Comparison of ENCODE assay signal across 25 mouse cellular contexts in genomic region chr11:63051041-63051440, GRCm38 (mm10). TPM values are rescaled to one million over a fixed set of nuclear protein-coding genes. Genes with fewer than 3 reads are reported as not detected.
DNase-seq lines count a peak whose midpoint lies in the region; TF ChIP-seq lines count a peak whose summit lies in the region.
"Had no signal": no experiment of that assay in that cellular context is flagged by ENCODE, and none has a peak within 500 bp of the region (broad histone marks: within the 10 kb centered on the region; RNA-seq: fewer than 3 reads in every experiment).

No protein-coding gene starts in this region.

- no peak overlapping the region for H3K9ac ChIP-seq in liver, adult 2 months (ENCODE audit: low read depth, low read length)

- H3K36me3 ChIP-seq in liver, adult 2 months (ENCODE audit: control insufficient read depth, insufficient read depth, low read length): no peaks in the 10 kb centered on the region
- H3K36me3 ChIP-seq: embryonic facial prominence, embryonic 10.5 days; midbrain, embryonic 10.5 days had no signal

- no peaks in the 10 kb centered on the region for H3K79me2 ChIP-seq in liver, adult 2 months (ENCODE audit: control insufficient read depth, insufficient read depth, low read length)

- 89% methylated on average over 7 of the region's 7 CpGs for WGBS in liver, adult 2 months

- H3K27ac ChIP-seq in liver, adult 2 months (replicated peaks; ENCODE audit: insufficient read depth, low read depth, low read length): no peak overlapping the region
- H3K27ac ChIP-seq: embryonic facial prominence, embryonic 10.5 days; gastrocnemius, adult 2 months; hindbrain, postnatal 0 days; midbrain, embryonic 10.5 days; stomach, postnatal 0 days had no signal

- peak; percentile 52 for DNase-seq in liver, adult 2 months (ENCODE audit: extremely low read depth, low read depth, low spot score)
- DNase-seq in liver: no peak
- DNase-seq in B cell, adult 2 months: peak; percentile 38 to 46
- DNase-seq in brain, adult 2 months (ENCODE audit: low read depth, low spot score): peak; percentile 47
- peak; percentile 59 to 68 for DNase-seq in monocyte, adult 2 months (ENCODE audit: low read depth in 1 of 2, low spot score in 2 of 2)
- DNase-seq in gastrocnemius, adult 8-10 months (ENCODE audit: low spot score in 2 of 2): no peak
- DNase-seq in ovary, adult 18-20 months (ENCODE audit: low spot score): no peak
- no peak for DNase-seq in left cerebral cortex, adult 11 months (ENCODE audit: low spot score)
- DNase-seq: adrenal gland, postnatal 36 days; cerebellum, adult 11 months; cerebellum, postnatal 25 days; gastrocnemius, adult 2 months; heart, postnatal 36 days; left cerebral cortex, postnatal 4 days; right cerebral cortex, postnatal 4 days; thymus, postnatal 36 days had no signal

- no peak for TF ChIP-seq POLR2A in liver, adult 2 months (IDR thresholded peaks at IDR 0.05; ENCODE audit: extremely low read depth, insufficient read depth, low read length)

- no peak overlapping the region for H3K4me3 ChIP-seq in liver, adult 2 months (ENCODE audit: insufficient read depth, low read depth, low read length)
- H3K4me3 ChIP-seq: embryonic facial prominence, embryonic 10.5 days; erythroblast, embryonic 14.5 days; gastrocnemius, adult 2 months; midbrain, embryonic 10.5 days had no signal

- H3K27me3 ChIP-seq in liver, adult 2 months (ENCODE audit: control insufficient read depth, insufficient read depth, low read length): peaks cover 9% of the 10 kb centered on the region; the same call in 1 of the 2 replicates

- TF ChIP-seq CTCF in liver, adult 2 months (IDR thresholded peaks at IDR 0.05; ENCODE audit: low read depth, low read length): no peak

- no peaks in the 10 kb centered on the region for H3K4me1 ChIP-seq in liver, adult 2 months (ENCODE audit: control insufficient read depth, insufficient read depth, low read length)
- H3K4me1 ChIP-seq: midbrain, embryonic 10.5 days had no signal

RNA-seq across cellular contexts. Expression of gene Tekt3, which starts 10.4 kb away (rescaled TPM):
- total RNA-seq in liver, adult 2 months (2014; rRNA removed): not detected in 2 replicates
- not detected in 2 replicates for polyA plus RNA-seq in liver, adult 2 months (2012; rRNA removed)
- not detected for total RNA-seq in gastrocnemius, adult 8-10 months (2022)
- total RNA-seq: adrenal gland, postnatal 36 days; gastrocnemius, adult 2 months; heart, postnatal 36 days had no signal
- polyA plus RNA-seq: embryonic facial prominence, embryonic 10.5 days; erythroblast, embryonic 14.5 days; forebrain, embryonic 16.5 days; heart, embryonic 11.5 days; hindbrain, postnatal 0 days; kidney, embryonic 16.5 days; liver, embryonic 16.5 days; midbrain, embryonic 10.5 days; stomach, postnatal 0 days had no signal

Comparison
In these comparisons a context has a peak if more than half of its experiments do, and no peak if none do; other contexts are left out.
1. DNase-seq: peak in liver, adult 2 months (single experiment), B cell, adult 2 months (2 of 2), brain, adult 2 months (single experiment) and monocyte, adult 2 months (2 of 2); none in liver (single experiment), gastrocnemius, adult 8-10 months (0 of 2), ovary, adult 18-20 months (single experiment) and left cerebral cortex, adult 11 months (single experiment).